In the genomic region with DNA sequence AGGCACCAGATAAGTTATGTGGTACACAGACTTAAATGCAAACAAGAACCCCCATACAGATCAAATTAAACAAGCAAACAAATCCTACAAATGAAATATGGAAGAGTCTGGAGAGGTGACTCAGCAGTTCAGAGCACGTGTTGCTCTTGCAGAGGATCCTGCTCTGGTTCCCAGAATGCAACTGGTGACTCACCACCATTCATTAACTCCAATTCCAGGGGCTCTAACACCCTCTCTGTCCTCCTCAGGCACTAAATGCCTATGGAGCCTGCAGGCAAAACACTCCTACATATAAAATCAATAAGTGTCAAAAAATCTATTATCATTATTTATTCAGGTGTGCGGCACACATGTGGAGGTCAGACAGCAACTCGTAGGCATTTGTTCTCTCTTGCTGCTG, we compare ENCODE assay signal across 26 mouse cellular contexts. TPM values are rescaled to one million over a fixed set of nuclear protein-coding genes. Genes with fewer than 3 reads are reported as not detected.
DNase-seq lines count a peak whose midpoint lies in the region; ATAC-seq and TF ChIP-seq lines count a peak whose summit lies in the region.
"Had no signal": no experiment of that assay in that cellular context is flagged by ENCODE, and none has a peak within 500 bp of the region (broad histone marks: within the 10 kb centered on the region; RNA-seq: fewer than 3 reads in every experiment).

No protein-coding gene starts in this region.

- no peak for TF ChIP-seq CTCF in intestine, postnatal 0 days (IDR thresholded peaks at IDR 0.05; ENCODE audit: low read depth)
- no peak for TF ChIP-seq CTCF in midbrain, postnatal 0 days (IDR thresholded peaks at IDR 0.05)
- no peak for TF ChIP-seq CTCF in stomach, postnatal 0 days (IDR thresholded peaks at IDR 0.05; ENCODE audit: low read depth)

- no peak overlapping the region for H3K27ac ChIP-seq in intestine, embryonic 15.5 days
- no peak overlapping the region for H3K27ac ChIP-seq in intestine, postnatal 0 days (ENCODE audit: low read depth, low read length)
- H3K27ac ChIP-seq in midbrain, embryonic 14.5 days (replicated peaks; ENCODE audit: low read depth, low read length) = 0 out of 2 replicates have a peak overlapping the region, but pooled peaks have one; percentile 14
- no peak overlapping the region for H3K27ac ChIP-seq in midbrain, postnatal 0 days (ENCODE audit: low read depth, low read length)
- no peak overlapping the region for H3K27ac ChIP-seq in stomach, postnatal 0 days (replicated peaks)
- H3K27ac ChIP-seq: forebrain, embryonic 13.5 days; hindbrain, embryonic 14.5 days; kidney, postnatal 0 days; limb, embryonic 13.5 days had no signal

- no peaks in the 10 kb centered on the region for H3K4me1 ChIP-seq in intestine, embryonic 15.5 days (replicated peaks)
- no peaks in the 10 kb centered on the region; the same call in 1 of the 2 replicates for H3K4me1 ChIP-seq in intestine, postnatal 0 days (replicated peaks; ENCODE audit: control insufficient read depth, insufficient read depth, low read length)
- H3K4me1 ChIP-seq in midbrain, embryonic 14.5 days (ENCODE audit: control insufficient read depth, insufficient read depth, low read length) = peaks cover 3% of the 10 kb centered on the region; the same call in 1 of the 2 replicates
- H3K4me1 ChIP-seq in midbrain, postnatal 0 days (ENCODE audit: insufficient read depth, low read length) = no peaks in the 10 kb centered on the region
- no peaks in the 10 kb centered on the region for H3K4me1 ChIP-seq in stomach, postnatal 0 days (replicated peaks; ENCODE audit: control insufficient read depth, insufficient read depth)

- H3K36me3 ChIP-seq in intestine, embryonic 15.5 days = no peaks in the 10 kb centered on the region
- H3K36me3 ChIP-seq in intestine, postnatal 0 days (ENCODE audit: control insufficient read depth, insufficient read depth) = no peaks in the 10 kb centered on the region
- no peaks in the 10 kb centered on the region for H3K36me3 ChIP-seq in midbrain, embryonic 14.5 days (ENCODE audit: control insufficient read depth, insufficient read depth, low read length)
- no peaks in the 10 kb centered on the region for H3K36me3 ChIP-seq in midbrain, postnatal 0 days (ENCODE audit: insufficient read depth, low read length)
- H3K36me3 ChIP-seq in stomach, postnatal 0 days (ENCODE audit: control insufficient read depth, insufficient read depth, low read length) = no peaks in the 10 kb centered on the region
- H3K36me3 ChIP-seq: limb, embryonic 13.5 days had no signal

- H3K9me3 ChIP-seq in intestine, embryonic 15.5 days = no peaks in the 10 kb centered on the region
- H3K9me3 ChIP-seq in intestine, postnatal 0 days (ENCODE audit: control insufficient read depth) = no peaks in the 10 kb centered on the region
- H3K9me3 ChIP-seq in midbrain, embryonic 14.5 days (ENCODE audit: control insufficient read depth, low read length) = no peaks in the 10 kb centered on the region
- no peaks in the 10 kb centered on the region for H3K9me3 ChIP-seq in midbrain, postnatal 0 days (ENCODE audit: low read length)
- no peaks in the 10 kb centered on the region for H3K9me3 ChIP-seq in stomach, postnatal 0 days (ENCODE audit: control insufficient read depth, low read length)
- H3K9me3 ChIP-seq: forebrain, embryonic 13.5 days; limb, embryonic 13.5 days had no signal

- no peak for TF ChIP-seq EP300 in stomach, postnatal 0 days (optimal IDR thresholded peaks at IDR 0.05)

- WGBS in intestine, embryonic 15.5 days = 48% methylated on average over 3 of the region's 3 CpGs
- WGBS in intestine, postnatal 0 days = 41% methylated on average over 3 of the region's 3 CpGs
- WGBS in midbrain, embryonic 14.5 days = 67% methylated on average over 3 of the region's 3 CpGs
- 49% methylated on average over 3 of the region's 3 CpGs for WGBS in midbrain, postnatal 0 days
- 35% methylated on average over 3 of the region's 3 CpGs for WGBS in stomach, postnatal 0 days

- 0 out of 2 replicates have a peak, but pooled peaks have one; percentile 29 for ATAC-seq in intestine, embryonic 15.5 days
- ATAC-seq in intestine, postnatal 0 days = no peak
- ATAC-seq in midbrain, embryonic 14.5 days (ENCODE audit: low FRiP score, low TSS enrichment) = no peak
- no peak for ATAC-seq in midbrain, postnatal 0 days (ENCODE audit: low FRiP score)
- peak; percentile 51; the same call in 1 of the 2 replicates for ATAC-seq in stomach, postnatal 0 days (ENCODE audit: low FRiP score, low TSS enrichment)
- ATAC-seq: activated CD4-positive, CD25-positive, alpha-beta regulatory T cell, adult 4 months; Patski had no signal

- no peaks in the 10 kb centered on the region for H3K27me3 ChIP-seq in intestine, embryonic 15.5 days (replicated peaks)
- H3K27me3 ChIP-seq in intestine, postnatal 0 days (replicated peaks; ENCODE audit: control insufficient read depth, insufficient read depth, low read length) = no peaks in the 10 kb centered on the region
- H3K27me3 ChIP-seq in midbrain, embryonic 14.5 days (ENCODE audit: control insufficient read depth, insufficient read depth, low read length) = no peaks in the 10 kb centered on the region
- H3K27me3 ChIP-seq in midbrain, postnatal 0 days (ENCODE audit: insufficient read depth, low read length) = no peaks in the 10 kb centered on the region
- H3K27me3 ChIP-seq in stomach, postnatal 0 days (ENCODE audit: control insufficient read depth, insufficient read depth, low read length) = no peaks in the 10 kb centered on the region
- H3K27me3 ChIP-seq: CH12.LX, Patski had no signal

- H3K9ac ChIP-seq in intestine, embryonic 15.5 days = no peak overlapping the region
- H3K9ac ChIP-seq in intestine, postnatal 0 days (ENCODE audit: low read depth, low read length) = no peak overlapping the region
- no peak overlapping the region for H3K9ac ChIP-seq in midbrain, embryonic 14.5 days (replicated peaks; ENCODE audit: low read length)
- no peak overlapping the region for H3K9ac ChIP-seq in midbrain, postnatal 0 days (replicated peaks; ENCODE audit: low read length, poor library complexity, severe bottlenecking)
- no peak overlapping the region for H3K9ac ChIP-seq in stomach, postnatal 0 days (ENCODE audit: low read length)
- H3K9ac ChIP-seq: forebrain, embryonic 13.5 days; hindbrain, embryonic 14.5 days; limb, embryonic 13.5 days had no signal

- DNase-seq in embryo, embryonic 10.5 days (ENCODE audit: low spot score) = peak; percentile 22
- DNase-seq in embryo, embryonic 10 days (ENCODE audit: low spot score) = no peak
- no peak for DNase-seq in midbrain, embryonic 14.5 days
- no peak for DNase-seq in midbrain, postnatal 0 days (ENCODE audit: low spot score)
- no peak for DNase-seq in stomach, postnatal 0 days (ENCODE audit: low spot score)
- no peak for DNase-seq in layer of hippocampus, adult 9-11 months
- DNase-seq: adrenal gland, postnatal 14 days; cerebellum, adult 18-20 months; cerebellum, postnatal 36 days; gastrocnemius, postnatal 25 days; kidney, adult 11 months; lung, adult 18-20 months; retina, postnatal 1 day; thymus, adult 2 months had no signal

- no peak overlapping the region for H3K4me3 ChIP-seq in intestine, embryonic 15.5 days (replicated peaks)
- H3K4me3 ChIP-seq in intestine, postnatal 0 days (ENCODE audit: low read depth, low read length) = no peak overlapping the region
- H3K4me3 ChIP-seq in midbrain, embryonic 14.5 days (replicated peaks; ENCODE audit: low read depth, low read length) = no peak overlapping the region
- no peak overlapping the region for H3K4me3 ChIP-seq in midbrain, postnatal 0 days (ENCODE audit: low read depth, low read length)
- no peak overlapping the region for H3K4me3 ChIP-seq in stomach, postnatal 0 days (ENCODE audit: low read depth, low read length)
- H3K4me3 ChIP-seq: forebrain, embryonic 13.5 days; limb, embryonic 13.5 days had no signal

- H3K4me2 ChIP-seq in intestine, embryonic 15.5 days (replicated peaks) = no peak overlapping the region
- no peak overlapping the region for H3K4me2 ChIP-seq in intestine, postnatal 0 days (replicated peaks; ENCODE audit: low read depth)
- H3K4me2 ChIP-seq in midbrain, embryonic 14.5 days (ENCODE audit: low read length) = no peak overlapping the region
- H3K4me2 ChIP-seq in midbrain, postnatal 0 days (ENCODE audit: low read depth, low read length, poor library complexity, severe bottlenecking) = no peak overlapping the region
- no peak overlapping the region for H3K4me2 ChIP-seq in stomach, postnatal 0 days (replicated peaks; ENCODE audit: low read depth)
- H3K4me2 ChIP-seq: forebrain, embryonic 13.5 days; hindbrain, embryonic 14.5 days had no signal

RNA-seq across cellular contexts. Expression of a gene that starts 4.8 kb away (rescaled TPM):
- 0.36 and 0.52 TPM in 2 replicates for polyA plus RNA-seq in intestine, embryonic 15.5 days (2015; fragmentation: Nextera tagmentation; extraction: Ambion mirVana)
- 0.16 and 0.47 TPM in 2 replicates for polyA plus RNA-seq in intestine, postnatal 0 days (2015; fragmentation: Nextera tagmentation; extraction: Ambion mirVana)
- 0.51 and 0.83 TPM in 2 replicates for polyA plus RNA-seq in midbrain, embryonic 14.5 days (2014; fragmentation: Nextera tagmentation; extraction: Ambion mirVana)
- total RNA-seq in midbrain, postnatal 0 days (2014; rRNA removed) = 1.6 and 1.9 TPM in 2 replicates
- 1.0 TPM in 2 replicates for polyA plus RNA-seq in midbrain, postnatal 0 days (2015; fragmentation: Nextera tagmentation; extraction: Ambion mirVana)
- 0.21 and 0.30 TPM in 2 replicates for polyA plus RNA-seq in stomach, postnatal 0 days (2015; fragmentation: Nextera tagmentation; extraction: Ambion mirVana)
- total RNA-seq: megakaryocyte, adult 5-6 weeks; neutrophil, adult 5-6 weeks had no signal
- polyA plus RNA-seq: activated CD4-positive, CD25-positive, alpha-beta regulatory T cell, adult 4 months; small intestine, adult 2 months had no signal

Comparison
In these comparisons a context has a peak if more than half of its experiments do, and no peak if none do; other contexts are left out.
1. ATAC-seq: peak in intestine, embryonic 15.5 days (single experiment) and stomach, postnatal 0 days (single experiment); none in intestine, postnatal 0 days (single experiment), midbrain, embryonic 14.5 days (single experiment) and midbrain, postnatal 0 days (single experiment).